11 mouse cellular contexts compared by ENCODE assay signal in genomic region chr3:33905679-33906007, GRCm38 (mm10).
DNase-seq lines count a peak whose midpoint lies in the region; ATAC-seq and TF ChIP-seq lines count a peak whose summit lies in the region.
"Had no signal": no experiment of that assay in that cellular context is flagged by ENCODE, and none has a peak within 500 bp of the region (broad histone marks: within the 10 kb centered on the region; RNA-seq: fewer than 3 reads in every experiment).

No protein-coding gene starts in this region.

- no peaks in the 10 kb centered on the region for H3K27me3 ChIP-seq in heart, embryonic 10.5 days (ENCODE audit: insufficient read depth, poor library complexity, severe bottlenecking)
- H3K27me3 ChIP-seq in lung, embryonic 16.5 days (ENCODE audit: control insufficient read depth, insufficient read depth, low read depth, low read length) = no peaks in the 10 kb centered on the region
- H3K27me3 ChIP-seq in hindbrain, postnatal 0 days (ENCODE audit: insufficient read depth, low read length) = no peaks in the 10 kb centered on the region
- H3K27me3 ChIP-seq in stomach, embryonic 15.5 days (replicated peaks) = no peaks in the 10 kb centered on the region
- H3K27me3 ChIP-seq: limb, embryonic 15.5 days had no signal

- H3K36me3 ChIP-seq in heart, embryonic 10.5 days = no peaks in the 10 kb centered on the region
- no peaks in the 10 kb centered on the region for H3K36me3 ChIP-seq in lung, embryonic 16.5 days (ENCODE audit: control insufficient read depth, insufficient read depth, low read length)
- no peaks in the 10 kb centered on the region for H3K36me3 ChIP-seq in hindbrain, postnatal 0 days (ENCODE audit: insufficient read depth, low read length)
- no peaks in the 10 kb centered on the region for H3K36me3 ChIP-seq in stomach, embryonic 15.5 days
- H3K36me3 ChIP-seq: limb, embryonic 15.5 days had no signal

- TF ChIP-seq CTCF in hindbrain, postnatal 0 days (IDR thresholded peaks at IDR 0.05; ENCODE audit: low read depth) = no peak

- 51% methylated on average over 5 of the region's 5 CpGs for WGBS in heart, embryonic 10.5 days
- 65% methylated on average over 5 of the region's 5 CpGs for WGBS in lung, embryonic 16.5 days
- WGBS in hindbrain, postnatal 0 days = 36% methylated on average over 5 of the region's 5 CpGs
- WGBS in stomach, embryonic 15.5 days = 53% methylated on average over 5 of the region's 5 CpGs

- H3K9ac ChIP-seq in lung, embryonic 16.5 days (ENCODE audit: low read length) = no peak overlapping the region
- H3K9ac ChIP-seq in hindbrain, postnatal 0 days (replicated peaks; ENCODE audit: low read length) = no peak overlapping the region
- no peak overlapping the region for H3K9ac ChIP-seq in stomach, embryonic 15.5 days
- H3K9ac ChIP-seq: limb, embryonic 15.5 days had no signal

- H3K27ac ChIP-seq in heart, embryonic 10.5 days = no peak overlapping the region
- H3K27ac ChIP-seq in lung, embryonic 16.5 days (ENCODE audit: low read length) = no peak overlapping the region
- no peak overlapping the region for H3K27ac ChIP-seq in hindbrain, postnatal 0 days
- no peak overlapping the region for H3K27ac ChIP-seq in stomach, embryonic 15.5 days
- H3K27ac ChIP-seq: limb, embryonic 15.5 days had no signal

- ATAC-seq in lung, embryonic 16.5 days (ENCODE audit: low read depth) = no peak
- peak; percentile 57 for ATAC-seq in hindbrain, postnatal 0 days
- no peak for ATAC-seq in stomach, embryonic 15.5 days (ENCODE audit: insufficient read depth, low FRiP score, low read depth)

- H3K4me1 ChIP-seq in heart, embryonic 10.5 days = 0 out of 2 replicates have a peak, but pooled peaks cover 4% of the 10 kb centered on the region
- 0 out of 2 replicates have a peak, but pooled peaks cover 3% of the 10 kb centered on the region for H3K4me1 ChIP-seq in lung, embryonic 16.5 days (replicated peaks; ENCODE audit: control insufficient read depth, insufficient read depth, low read length)
- no peaks in the 10 kb centered on the region for H3K4me1 ChIP-seq in hindbrain, postnatal 0 days (ENCODE audit: insufficient read depth, low read length)
- no peaks in the 10 kb centered on the region for H3K4me1 ChIP-seq in stomach, embryonic 15.5 days
- H3K4me1 ChIP-seq: limb, embryonic 15.5 days had no signal

- H3K4me2 ChIP-seq in lung, embryonic 16.5 days (ENCODE audit: low read depth, low read length) = peak overlapping the region; percentile 27
- peak overlapping the region; percentile 36 for H3K4me2 ChIP-seq in hindbrain, postnatal 0 days (ENCODE audit: low read depth, low read length)
- H3K4me2 ChIP-seq in stomach, embryonic 15.5 days = peak overlapping the region; percentile 39; the same call in 1 of the 2 replicates
- H3K4me2 ChIP-seq: limb, embryonic 15.5 days had no signal

- 0 out of 2 replicates have a peak overlapping the region, but pooled peaks have one; percentile 27 for H3K4me3 ChIP-seq in heart, embryonic 10.5 days
- no peak overlapping the region for H3K4me3 ChIP-seq in lung, embryonic 16.5 days (ENCODE audit: low read length)
- H3K4me3 ChIP-seq in hindbrain, postnatal 0 days (ENCODE audit: low read length) = no peak overlapping the region
- H3K4me3 ChIP-seq in stomach, embryonic 15.5 days (replicated peaks) = no peak overlapping the region
- H3K4me3 ChIP-seq: limb, embryonic 15.5 days had no signal

- DNase-seq in heart, embryonic 10.5 days (ENCODE audit: low spot score) = no peak
- DNase-seq in heart, adult 9 months (ENCODE audit: low spot score in 2 of 2) = no peak
- no peak for DNase-seq in lung, postnatal 4 days
- DNase-seq in hindbrain, postnatal 0 days (ENCODE audit: low spot score) = no peak
- DNase-seq in ovary, postnatal 10 days (ENCODE audit: low spot score) = no peak
- no peak for DNase-seq in Muller cell, postnatal 12 days (ENCODE audit: inconsistent ontology term)
- DNase-seq: cerebellum, adult 18-20 months; lung, postnatal 10 days had no signal

- no peaks in the 10 kb centered on the region for H3K9me3 ChIP-seq in heart, embryonic 10.5 days
- no peaks in the 10 kb centered on the region for H3K9me3 ChIP-seq in lung, embryonic 16.5 days (ENCODE audit: control insufficient read depth, low read length)
- H3K9me3 ChIP-seq in hindbrain, postnatal 0 days (ENCODE audit: low read length) = no peaks in the 10 kb centered on the region
- H3K9me3 ChIP-seq in stomach, embryonic 15.5 days = no peaks in the 10 kb centered on the region
- H3K9me3 ChIP-seq: limb, embryonic 15.5 days had no signal
